Mouse (Mus musculus) ovary, adult 18-20 months (tissue): ENCODE data around the gene Gm17087.

Experiments
- DNase-seq: peaks from one replicate; pipeline ENCODE4 v3.0.0; 2022; ENCODE audit warnings: low spot score, mixed read lengths

Gene Gm17087

DNA sequence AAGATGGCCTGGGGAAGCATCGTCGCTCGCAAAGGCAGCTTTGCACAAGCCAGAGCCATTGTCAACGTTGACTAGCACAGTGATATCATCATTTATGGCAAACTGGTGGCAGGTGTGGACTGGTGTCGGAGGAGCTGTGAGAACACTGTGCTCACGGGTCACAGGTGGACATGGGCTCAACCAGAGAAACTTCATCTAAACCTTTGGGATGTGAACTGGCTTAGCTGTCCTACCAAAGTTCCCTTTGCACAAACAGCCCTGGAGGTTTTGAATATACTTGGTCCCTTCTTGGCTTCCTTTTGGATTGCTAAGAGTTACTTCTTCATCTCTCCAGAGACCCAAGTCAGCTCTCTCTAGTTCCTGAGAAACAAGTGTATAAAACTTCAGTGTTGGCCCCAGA lies at the start of gene Gm17087:
Gm17087 (minus strand) TSS at position 101 of the 400 bp plus-strand sequence.
- DNase-seq: no peak

DNA sequence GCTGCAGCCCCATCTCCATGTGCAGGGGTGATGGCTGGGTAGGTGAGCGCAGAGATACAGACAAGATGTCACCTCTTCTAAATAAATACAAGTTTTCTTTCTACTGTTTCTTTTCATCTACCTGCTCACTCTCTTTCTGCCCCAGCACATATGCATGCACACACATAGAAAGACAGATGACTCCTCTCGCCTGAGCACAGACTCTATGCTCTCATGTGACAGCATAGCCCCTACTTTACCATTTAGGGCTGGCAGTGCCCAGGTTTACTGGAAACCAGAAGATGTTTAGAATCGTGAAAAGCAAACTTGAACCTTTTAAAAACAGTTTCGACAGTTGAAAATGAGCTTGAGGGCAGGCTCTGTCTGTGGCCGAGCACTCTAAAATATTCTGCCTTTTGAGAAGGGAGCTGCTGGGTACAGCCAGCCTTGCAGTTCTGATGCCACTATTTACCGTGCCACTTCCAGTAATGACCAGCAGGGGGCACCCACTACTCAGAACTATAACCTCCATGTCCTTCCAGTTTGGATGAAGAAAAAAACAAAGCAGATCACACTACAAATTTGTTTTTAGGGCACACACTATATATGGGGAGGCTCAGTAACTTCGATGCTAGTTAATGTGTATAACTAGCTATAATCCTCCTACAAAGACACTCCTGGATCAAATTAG lies 47.3 kb upstream of the Gm17087 start:
- peak; percentile 32 for DNase-seq

DNA sequence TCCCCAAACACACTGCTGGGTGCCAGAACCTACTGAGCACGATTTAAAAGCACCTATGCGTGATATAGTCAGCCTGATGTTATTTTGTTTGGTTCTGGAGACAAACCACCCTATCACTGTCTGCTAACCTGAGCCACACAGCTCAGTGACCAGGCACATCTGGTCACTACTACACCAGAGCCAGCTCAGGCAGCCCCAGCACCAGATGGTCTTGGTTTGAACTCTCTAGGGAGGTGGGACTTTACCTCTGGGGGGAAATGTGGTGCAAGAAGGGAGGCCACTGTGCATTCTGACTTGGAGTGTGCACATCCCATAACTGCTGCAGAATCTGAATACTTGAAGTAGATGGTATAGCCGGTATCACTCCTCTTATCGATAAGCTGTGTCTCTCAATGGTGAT lies 45.2 kb upstream of the Gm17087 start:
- DNase-seq: no peak

DNA sequence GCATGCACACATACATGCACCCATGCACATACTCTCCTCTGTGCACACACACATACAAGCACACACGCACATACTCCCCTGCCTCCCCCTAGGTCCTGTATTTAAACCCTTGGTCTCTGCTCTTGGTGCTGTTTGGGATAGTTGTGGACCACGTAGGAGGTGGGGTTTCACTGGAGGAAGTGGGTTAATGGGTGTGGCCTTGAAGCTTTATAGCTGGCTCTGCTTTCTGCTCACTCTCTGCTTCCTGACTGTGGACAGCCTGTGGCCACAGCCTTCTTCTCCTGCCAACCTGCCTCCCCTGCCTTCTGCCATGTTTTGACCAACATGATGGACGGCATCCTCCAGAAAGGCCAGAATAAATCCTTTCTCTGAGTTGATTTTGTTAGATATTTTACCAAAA lies 39.9 kb upstream of the Gm17087 start:
- no peak for DNase-seq

DNA sequence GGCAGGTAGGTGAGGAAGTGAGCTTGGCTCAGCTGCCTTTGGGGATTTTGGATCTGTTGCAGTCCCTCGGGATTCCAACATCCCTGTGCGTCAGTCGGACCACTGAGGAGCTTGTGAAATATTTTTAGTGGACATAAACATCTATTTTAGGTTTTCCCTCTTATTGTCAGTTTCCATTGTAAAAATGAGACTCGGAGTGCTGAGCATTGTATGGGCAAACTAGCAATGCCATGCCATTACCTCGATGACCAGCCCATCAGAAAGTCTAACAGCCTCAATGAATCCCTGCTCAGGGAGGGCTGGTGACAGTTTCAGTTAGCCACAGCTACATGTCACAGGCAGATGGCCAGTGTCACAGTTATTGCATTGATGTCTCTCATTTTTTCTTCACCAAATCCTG lies 39.2 kb upstream of the Gm17087 start:
- DNase-seq: no peak

DNA sequence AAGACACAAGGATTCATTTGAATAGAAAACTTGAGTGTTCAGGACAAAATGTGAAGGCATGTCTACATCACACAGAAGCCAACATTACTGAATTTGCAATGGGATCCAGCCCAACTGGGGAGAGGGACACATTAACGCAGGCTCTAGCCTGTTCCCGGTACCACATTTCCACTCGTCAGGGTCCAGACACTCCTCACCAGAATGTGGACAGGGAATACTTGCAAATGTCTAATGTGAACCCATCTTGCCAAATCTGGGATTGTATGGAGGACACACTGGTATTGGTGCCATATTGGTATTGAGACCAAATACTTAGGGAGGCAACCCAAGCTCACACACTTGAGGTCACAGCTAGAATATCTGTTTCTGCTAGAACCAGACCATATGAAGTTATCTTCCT lies 36.2 kb upstream of the Gm17087 start:
- no peak for DNase-seq

DNA sequence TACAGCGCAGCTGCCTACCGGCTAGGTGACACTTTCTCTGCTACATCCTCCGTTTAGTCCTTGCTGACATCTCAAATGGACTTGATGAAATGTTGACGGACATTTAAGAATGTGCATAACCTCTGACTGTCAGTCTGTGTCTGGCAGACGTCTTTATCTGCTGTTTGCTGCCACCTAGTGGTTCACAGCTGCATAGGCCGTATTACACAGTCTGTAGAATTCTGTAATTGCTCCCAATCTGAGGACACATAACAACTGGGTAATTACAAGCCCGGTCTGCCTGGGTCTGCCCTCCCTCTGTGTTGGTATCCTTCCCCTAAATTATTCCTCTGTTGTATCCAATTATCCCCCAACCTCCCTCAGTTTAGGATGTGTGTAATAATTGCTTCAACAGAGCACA lies 31.0 kb upstream of the Gm17087 start:
- peak; percentile 11 for DNase-seq

DNA sequence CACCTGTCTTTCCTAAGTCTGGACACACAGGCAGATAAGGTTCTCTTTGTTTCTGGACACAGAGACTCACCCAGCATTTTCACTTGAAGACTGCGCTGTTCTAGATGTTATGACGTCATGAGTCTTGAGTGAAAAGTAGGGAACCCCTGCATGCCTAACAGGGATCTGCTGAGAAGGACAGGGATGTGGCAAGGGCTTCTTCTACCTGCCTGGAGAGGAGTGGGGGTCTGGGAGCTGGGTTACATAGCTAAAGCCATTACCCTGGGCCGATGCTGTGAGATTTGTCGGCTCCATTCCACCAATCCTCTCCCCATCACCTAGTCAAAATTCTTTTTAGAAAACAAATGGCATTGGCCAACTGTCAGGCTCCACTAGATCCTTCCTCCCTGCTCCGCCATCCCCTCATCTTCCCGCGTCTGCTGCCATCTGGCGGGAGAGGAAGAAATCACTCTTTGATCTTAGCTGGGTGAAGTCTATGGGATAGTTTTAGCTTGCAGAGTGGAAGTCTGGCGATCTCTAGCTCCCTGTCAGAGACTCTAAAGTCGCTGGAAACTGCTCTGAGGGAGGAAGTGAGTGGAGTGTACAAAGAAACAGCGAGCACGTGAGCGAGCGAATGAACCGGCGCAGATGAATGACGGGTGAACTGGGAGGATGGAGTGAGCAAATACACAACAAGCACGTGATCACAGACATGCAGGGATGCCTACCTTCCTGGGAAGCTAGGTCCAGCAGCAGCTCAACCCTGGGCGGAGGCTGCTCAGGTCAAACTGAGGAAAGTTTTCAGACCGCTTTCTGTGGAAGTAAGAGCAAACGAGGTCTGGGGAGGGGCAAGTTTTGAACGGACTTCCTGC lies 25.9 kb upstream of the Gm17087 start:
- DNase-seq: peak; percentile 25

DNA sequence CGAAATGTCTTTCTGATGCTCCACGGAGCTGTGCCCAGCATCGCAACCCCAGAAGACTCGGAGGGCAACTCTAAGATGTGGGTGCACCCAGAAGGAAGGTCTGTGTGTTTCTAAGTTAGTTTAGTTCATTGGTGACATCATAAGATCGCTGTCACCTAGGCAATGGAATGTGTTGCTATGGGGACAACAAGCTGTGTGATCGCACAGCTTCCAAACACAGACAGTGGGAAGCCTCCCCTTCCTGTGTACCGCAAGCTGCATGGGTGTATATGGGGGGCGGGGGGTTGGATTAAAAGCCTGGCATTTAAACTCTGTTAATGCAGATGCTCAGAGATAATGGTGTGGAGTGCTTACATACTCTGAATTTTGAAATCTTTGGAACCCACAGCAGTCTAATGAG lies 14.8 kb upstream of the Gm17087 start:
- DNase-seq: no peak

DNA sequence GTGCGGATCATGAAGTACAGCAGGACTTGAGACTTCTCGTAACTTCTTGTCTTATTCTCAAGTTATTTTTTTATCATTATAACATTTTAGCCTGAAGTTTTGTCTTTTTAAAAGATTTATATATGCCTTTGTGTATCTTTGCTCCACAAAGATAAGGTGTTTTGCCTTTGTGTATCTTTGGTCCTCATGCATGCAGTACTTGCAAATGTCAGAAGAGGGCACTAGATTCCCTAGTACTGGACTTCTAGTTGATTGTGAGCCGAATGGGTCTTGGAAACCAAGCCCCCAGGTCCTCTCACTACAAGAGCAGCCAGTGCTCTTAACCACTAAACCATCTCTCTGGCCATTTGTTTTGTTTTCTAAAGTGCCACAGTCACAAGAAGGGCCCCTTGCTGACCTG lies 13.6 kb upstream of the Gm17087 start:
- no peak for DNase-seq

DNA sequence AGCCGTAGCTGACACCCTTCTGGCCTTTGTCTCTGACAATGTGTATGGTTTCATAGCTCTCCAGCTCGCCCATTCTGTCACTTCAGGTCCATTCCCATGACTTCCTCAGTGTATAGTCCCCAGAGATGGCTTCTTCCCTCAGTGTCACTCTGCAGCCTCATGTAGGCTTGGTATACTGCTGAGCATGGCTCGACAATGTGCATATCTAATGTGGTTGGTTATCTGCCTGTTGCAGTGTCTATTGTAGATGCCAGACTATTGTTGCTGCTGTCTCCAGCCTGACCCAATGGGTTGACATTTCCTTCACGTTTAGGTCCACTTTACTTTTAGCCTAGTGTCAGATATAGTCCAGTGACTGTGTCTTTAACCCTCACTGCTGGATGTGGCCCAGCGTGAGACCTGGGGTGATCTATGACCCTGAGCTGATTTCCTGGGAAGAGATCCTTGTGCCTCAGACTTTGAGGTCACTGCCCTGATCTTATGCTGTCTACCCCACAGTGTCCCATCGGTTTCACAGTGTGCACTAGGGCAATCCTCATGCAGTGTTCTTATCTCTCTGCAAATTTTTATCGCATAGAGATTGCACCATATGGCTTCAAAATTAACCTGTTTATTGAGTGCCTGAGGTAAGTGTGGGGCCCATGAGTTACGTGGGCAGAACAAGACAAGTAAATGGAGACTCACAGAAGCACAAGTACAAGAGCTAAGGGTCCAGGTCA lies 7.0 kb upstream of the Gm17087 start:
- no peak for DNase-seq

DNA sequence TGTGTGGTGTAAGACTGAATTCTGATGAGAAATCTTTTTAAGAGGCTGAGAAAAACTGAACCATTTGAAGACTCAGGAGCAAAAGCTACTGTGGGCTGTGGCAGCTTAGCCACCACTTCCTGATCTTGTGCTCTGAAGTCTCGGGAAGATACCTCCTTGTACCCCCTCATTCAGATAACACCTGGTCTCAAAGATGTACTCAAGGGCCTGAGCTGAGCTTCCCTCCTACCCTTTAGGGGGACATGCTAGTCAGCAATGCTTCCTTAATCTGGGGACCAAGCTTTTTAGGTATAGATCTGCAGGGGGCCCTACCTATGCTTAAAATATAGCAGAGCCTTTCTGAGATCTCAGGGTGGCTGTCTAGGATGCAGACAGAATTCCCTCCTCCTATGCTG lies 3.9 kb downstream of the Gm17087 start:
- no peak for DNase-seq

DNA sequence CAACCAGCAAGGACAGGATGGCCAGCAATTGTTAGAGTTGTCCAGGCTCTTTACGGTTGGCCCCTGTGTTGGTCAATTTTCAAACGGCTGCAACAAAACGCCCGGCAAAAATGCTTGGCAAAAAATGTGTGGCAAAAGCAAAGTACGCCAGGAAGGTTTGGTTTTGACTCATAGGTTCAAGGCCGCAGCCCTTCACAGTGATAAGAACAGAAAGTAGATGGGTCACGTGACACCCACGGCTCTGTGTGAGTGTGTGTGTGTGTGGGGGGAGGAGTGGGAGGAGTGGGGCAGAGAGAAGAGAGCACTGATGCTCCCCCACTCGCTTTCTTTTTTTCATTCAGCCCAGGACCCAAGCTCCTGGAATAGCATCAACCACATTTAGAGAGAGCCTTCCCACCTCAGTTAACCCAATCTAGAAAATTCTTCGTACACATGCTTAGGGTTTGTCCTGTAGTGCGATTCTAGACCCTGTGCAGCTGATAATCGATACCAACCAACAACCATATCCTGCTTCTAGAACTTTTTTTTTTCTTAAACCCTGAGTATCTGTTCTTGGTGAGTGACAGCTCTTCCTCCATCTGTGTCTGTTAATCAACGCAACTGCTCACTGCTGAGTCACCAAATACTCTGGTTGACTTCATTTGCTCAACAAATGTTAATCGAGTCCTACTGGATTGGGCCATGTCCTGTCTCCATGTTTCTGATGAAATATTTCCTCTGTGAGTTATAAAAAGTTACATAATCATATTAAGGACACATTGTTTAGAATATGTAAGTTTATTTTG lies 4.5 kb downstream of the Gm17087 start:
- DNase-seq: peak; percentile 15

DNA sequence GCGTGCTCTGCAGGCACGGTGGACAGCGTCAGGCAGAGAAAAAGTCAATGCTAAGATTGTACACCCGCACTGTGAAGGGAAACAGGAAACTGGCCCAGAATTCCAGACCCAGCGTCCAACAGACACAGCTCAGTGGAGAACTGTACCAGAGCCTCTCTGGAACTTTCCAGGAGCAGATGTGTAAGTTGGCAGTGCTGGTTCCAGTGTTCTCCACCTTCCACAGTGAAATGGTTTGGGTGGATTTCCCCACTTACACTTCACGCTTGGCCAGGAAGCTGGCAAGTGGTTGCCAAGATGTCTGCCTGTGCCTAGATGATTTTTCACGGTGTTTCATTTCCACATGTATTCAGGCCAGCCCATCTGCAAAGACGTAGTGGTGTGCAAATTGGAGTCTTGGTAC lies 8.8 kb downstream of the Gm17087 start:
- DNase-seq: no peak

DNA sequence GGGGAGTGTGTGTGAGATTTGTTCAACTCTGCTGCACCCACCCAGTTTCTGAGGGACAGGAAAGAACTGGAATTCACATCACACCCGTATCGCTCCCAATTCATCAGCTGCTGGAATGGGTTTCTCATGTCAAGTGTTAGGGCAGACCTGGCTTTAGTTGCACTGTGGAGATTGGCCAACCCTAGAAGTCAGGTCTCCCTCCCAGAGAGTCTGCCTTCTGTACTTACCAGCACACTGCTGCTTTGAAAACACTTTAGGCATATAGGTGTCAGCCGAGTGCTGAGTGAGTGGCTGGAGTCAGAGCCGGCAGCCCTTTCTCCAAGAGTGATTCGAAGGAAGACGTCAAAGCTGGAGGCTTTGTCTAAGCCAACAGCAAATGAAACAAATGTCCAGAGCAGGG lies 10.5 kb downstream of the Gm17087 start:
- no peak for DNase-seq

DNA sequence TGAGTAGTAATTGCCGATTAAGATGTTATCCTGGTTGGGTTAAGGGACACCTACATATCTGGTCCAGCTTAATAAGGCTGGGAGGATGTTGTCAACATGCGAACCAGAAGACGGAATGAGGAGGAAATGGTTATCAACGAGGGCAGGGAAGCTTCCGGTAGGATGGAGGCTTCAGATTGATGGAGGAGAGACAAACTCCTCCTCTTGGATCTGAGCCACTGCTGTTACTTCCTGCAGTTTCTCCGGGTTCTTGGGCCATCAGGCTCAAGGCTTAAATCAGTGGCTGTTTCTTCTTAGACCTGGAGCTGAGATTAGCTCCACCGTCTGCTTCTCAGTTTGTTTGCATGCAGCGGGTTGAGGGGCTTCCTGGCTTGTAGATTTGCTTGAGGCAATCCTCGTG lies 11.0 kb downstream of the Gm17087 start:
- DNase-seq: no peak

DNA sequence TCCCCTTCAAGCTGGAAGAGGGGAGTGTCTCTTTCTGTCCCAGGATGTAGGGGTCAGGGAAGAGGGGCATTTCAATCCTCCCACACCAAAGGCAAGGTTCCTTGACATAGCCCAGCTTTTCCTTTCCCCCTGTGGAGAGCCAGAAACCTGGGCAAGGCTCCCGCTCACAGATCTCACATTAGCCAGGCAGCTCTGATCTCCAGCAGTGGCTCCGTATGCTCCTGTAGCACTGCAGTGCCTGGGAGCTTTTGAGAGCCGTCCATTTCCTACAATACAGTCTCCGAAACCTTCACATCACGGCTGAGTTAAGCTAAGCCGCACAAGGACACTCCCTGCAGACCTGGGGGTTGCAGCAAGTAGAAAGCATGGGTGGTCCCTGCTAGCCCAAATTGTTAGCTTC lies 12.5 kb downstream of the Gm17087 start:
- DNase-seq: no peak

DNA sequence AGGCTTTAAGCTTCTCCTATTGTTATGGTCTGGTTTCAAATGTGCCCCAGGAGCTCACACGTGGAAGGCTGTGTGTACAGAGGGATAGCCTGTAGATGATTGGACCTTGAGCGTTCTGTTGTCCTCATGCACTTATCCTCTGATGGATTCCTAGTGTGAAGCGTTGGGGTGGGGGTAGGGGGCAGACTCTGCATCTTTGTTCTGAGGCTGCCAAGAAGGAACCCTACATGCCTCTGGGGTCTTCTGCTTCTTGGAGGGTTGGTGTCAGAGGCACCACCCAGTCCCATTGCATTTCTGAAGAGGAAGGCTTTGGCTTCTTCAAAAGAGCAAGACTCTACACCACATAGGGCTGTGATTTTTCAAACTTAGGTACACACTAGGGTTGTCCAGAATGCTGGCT lies 13.1 kb downstream of the Gm17087 start:
- no peak for DNase-seq

DNA sequence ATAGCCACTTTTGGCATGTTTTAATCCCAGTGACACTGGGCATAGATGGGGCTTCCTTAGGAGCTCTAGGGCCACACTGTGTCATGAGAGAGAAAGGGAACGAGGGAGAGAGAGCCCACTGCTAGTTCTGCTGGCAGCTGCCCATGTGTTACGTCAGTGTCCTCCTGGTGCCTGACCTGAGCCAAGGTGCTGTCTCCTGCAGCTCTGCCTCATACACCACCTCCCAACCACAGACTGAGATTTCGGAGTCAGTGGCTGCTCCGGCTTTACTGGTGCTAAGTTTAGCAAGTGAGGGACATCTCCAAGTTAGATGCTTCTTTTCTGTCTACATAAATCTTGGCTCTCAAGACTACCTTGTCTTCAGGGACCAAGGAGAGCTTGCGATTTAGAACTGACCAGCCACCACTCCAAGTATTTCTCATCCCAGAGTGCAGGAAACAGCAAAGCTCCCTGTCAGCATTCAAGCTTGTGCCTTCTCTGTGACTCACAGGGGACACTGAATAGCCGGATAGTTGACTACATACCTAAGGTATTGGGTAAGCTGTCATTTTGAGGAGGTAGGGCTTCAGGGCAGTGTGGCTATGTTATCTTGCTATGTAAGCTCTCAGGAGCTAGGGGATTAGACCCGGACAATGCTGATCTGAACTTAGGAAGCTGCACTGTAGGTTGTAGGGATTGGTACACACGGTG lies 14.3 kb downstream of the Gm17087 start:
- DNase-seq: no peak

DNA sequence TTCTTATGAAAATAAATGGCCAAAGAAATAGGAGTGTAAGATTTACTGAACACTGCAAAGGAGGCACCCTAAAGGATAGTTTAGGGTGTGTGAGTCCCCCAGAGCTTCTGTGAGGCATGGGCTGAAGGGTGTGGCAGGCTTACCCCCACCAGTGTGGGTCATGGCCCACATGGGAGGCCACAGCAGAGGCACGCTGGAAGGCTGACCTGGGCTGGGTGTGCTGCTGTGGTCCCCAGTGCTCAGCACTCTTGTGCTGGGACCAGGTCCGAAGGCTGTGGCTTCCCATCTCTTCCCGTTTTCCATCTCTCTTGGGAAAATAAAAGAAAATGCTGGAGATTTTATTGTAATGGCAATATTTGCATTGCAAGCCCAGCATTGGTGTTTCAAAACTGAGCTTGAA lies 15.1 kb downstream of the Gm17087 start:
- DNase-seq: no peak

DNA sequence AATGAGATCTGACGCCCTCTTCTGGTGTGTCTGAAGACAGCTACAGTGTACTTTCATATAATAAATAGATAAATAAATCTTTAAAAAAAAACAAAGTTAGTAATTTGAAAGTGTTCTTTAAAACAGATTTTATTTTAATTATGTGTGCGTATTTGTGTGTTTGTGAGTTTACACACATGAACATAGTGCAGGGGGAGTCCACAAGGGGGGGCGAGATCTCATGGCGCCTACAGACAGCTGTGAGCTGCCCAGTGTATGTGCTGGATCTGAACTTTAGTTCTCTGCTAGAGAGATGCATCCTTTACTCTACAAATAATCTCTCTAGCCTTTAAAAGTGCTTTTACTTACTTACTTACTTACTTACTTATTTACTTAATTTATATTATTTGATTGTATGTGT lies 18.0 kb downstream of the Gm17087 start:
- no peak for DNase-seq

DNA sequence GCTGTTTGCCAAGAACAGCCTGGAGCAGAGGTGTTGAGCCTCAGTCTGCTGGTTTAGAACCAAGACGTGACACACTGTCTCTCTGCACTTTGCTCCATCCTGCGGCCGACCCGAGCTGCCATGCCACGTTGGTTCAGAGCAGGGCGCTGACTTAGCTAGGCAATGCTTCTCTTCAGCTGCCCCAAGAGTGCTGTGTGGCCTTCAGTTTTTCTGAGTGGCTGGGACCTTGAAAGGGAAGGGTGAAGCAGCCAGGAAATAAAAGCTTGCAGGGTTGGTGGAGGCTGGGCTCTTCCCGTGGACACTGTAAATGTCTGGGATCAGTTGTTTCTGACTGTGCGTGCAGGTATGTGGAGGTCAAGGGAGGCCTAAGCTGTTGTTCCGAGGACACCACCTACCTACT lies 20.4 kb downstream of the Gm17087 start:
- no peak for DNase-seq
